Mouse (Mus musculus) left cerebral cortex, postnatal 4 days (tissue): Measurements from ENCODE around the gene Ndufs1. TPM values are rescaled to one million over a fixed set of nuclear protein-coding genes. Genes with fewer than 3 reads are reported as not detected.
A peak's percentile ranks its signal among the peaks of the same experiment; 100 is the strongest.

Experiments
- DNase-seq: peaks from one replicate; pipeline ENCODE4 v3.0.0-alpha.2; 2022
- intact Hi-C: fragments of 180-260 bp; cut with DNase I; formaldehyde crosslinking; loops from one replicate; pipeline ENCODE4 v1.15.1; 2025
- total RNA-seq, 2 experiments: library from RNA; stranded (reverse); gene quantifications; 2 replicates each; pipeline ENCODE4 v1.2.3; 2021

The Ndufs1 gene
- total RNA-seq, 2 experiments from 2014 or later, result 101 to 107 TPM

GRCm38 (mm10) chr1:63122005-63122404, 54.6 kb downstream of the Ndufs1 start:
- no peak for DNase-seq
- intact Hi-C loops, result no loop called here

GRCm38 (mm10) chr1:63120382-63120781, 56.3 kb downstream of the Ndufs1 start:
- intact Hi-C loops, result no loop called here
- DNase-seq, result no peak

GRCm38 (mm10) chr1:63119675-63120074, 57.0 kb downstream of the Ndufs1 start:
- no peak for DNase-seq
- intact Hi-C loops, result no loop called here

- no peak for DNase-seq
- intact Hi-C loops, result no loop called here
Observed at GRCm38 (mm10) chr1:63115540-63115939, 61.1 kb downstream of the Ndufs1 start.

- no peak for DNase-seq
- intact Hi-C loops, result no loop called here
Observed at GRCm38 (mm10) chr1:63115096-63115495, 61.5 kb downstream of the Ndufs1 start.

GRCm38 (mm10) chr1:63114136-63114781, 62.4 kb downstream of the Ndufs1 start, which contains the start of gene Ino80d:
TSS of gene Ino80d (minus strand) at chr1:63114667.
- DNase-seq, result peak; percentile 82
- intact Hi-C loops, result no loop called here

- intact Hi-C loops, result no loop called here
- peak; percentile 49 for DNase-seq
Observed at GRCm38 (mm10) chr1:63113274-63114135, 63.1 kb downstream of the Ndufs1 start.

- DNase-seq, result peak; percentile 24
- intact Hi-C loops, result no loop called here
Observed at GRCm38 (mm10) chr1:63112865-63113261, 63.8 kb downstream of the Ndufs1 start.

- DNase-seq, result no peak
- intact Hi-C loops, result no loop called here
Observed at GRCm38 (mm10) chr1:63112151-63112864, 64.3 kb downstream of the Ndufs1 start.

- intact Hi-C loops, result no loop called here
- DNase-seq, result peak; percentile 40
Observed at GRCm38 (mm10) chr1:63110536-63111285, 65.9 kb downstream of the Ndufs1 start.

- intact Hi-C loops, result no loop called here
Observed at GRCm38 (mm10) chr1:63107614-63108327, 68.9 kb downstream of the Ndufs1 start.

GRCm38 (mm10) chr1:63102758-63103451, 73.7 kb downstream of the Ndufs1 start:
- intact Hi-C loops, result no loop called here
- no peak for DNase-seq

More at GRCm38 (mm10) chr1:63107614-63108327, 68.9 kb downstream of the Ndufs1 start:
- peak; percentile 31 for DNase-seq

- DNase-seq, result no peak
- intact Hi-C loops, result no loop called here
Observed at GRCm38 (mm10) chr1:63100196-63100595, 76.4 kb downstream of the Ndufs1 start.

- intact Hi-C loops, result no loop called here
- no peak for DNase-seq
Observed at GRCm38 (mm10) chr1:63098831-63099230, 77.8 kb downstream of the Ndufs1 start.

GRCm38 (mm10) chr1:63096071-63096470, 80.6 kb downstream of the Ndufs1 start:
- intact Hi-C loops, result no loop called here

More at GRCm38 (mm10) chr1:63096071-63096470, 80.6 kb downstream of the Ndufs1 start:
- DNase-seq, result no peak
